Mouse (Mus musculus) T-helper 1 cell (primary cell): ENCODE data around the gene Manba.
"Not testable (repeated sequence)": the region's sequence is repeated elsewhere in the genome, so short reads cannot be mapped to it uniquely, and the experiment has no call there.

Experiments used
- in situ Hi-C: fragments of 300-600 bp; cut with MboI, MseI; formaldehyde crosslinking; loops from one replicate; pipeline ENCODE4 v1.15.1; 2025; ENCODE audit warnings: high pct_unique_total_duplicates

Manba gene

DNA sequence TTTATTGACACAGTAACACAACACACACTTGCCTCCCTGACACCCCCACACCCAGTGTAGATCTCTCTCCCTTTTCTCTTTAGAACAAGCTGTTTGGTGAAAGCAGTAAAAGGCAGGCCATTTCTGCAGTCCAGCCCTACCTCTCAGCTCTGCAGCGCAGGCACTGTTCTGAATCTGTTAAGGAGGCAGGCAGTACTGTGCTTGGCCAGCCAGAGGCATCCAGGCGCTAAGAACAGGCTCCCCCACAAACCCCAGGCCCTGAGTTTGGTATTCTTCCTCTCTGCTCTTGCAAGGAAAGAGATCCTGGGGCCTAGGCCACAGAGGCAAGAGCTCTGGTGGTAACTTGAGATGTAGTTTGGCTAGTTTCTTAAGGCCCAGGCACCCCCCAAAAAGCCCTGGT lies 39.5 kb downstream of the Manba start:
- in situ Hi-C loops, result not testable (repeated sequence)

DNA sequence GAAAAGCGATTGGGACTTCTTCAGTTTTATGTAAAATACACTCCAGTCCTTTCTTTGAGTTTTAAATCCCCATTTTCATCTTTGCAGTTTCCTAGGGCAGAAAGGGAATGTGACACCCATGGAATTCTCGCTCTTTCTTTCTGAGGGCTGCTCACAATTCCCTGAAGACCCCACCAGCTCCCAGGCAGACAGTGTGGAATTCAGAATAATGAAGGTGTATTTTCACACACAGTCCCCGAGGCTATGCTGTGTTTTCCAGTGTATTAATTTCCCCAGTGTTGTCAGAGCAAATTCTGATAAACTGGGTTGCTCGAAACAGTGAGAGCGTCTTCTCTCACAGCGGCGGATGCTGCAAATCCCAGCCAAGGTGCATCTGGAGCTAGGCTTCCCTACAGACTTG lies 44.3 kb downstream of the Manba start:
- in situ Hi-C loops, result no loop called here

DNA sequence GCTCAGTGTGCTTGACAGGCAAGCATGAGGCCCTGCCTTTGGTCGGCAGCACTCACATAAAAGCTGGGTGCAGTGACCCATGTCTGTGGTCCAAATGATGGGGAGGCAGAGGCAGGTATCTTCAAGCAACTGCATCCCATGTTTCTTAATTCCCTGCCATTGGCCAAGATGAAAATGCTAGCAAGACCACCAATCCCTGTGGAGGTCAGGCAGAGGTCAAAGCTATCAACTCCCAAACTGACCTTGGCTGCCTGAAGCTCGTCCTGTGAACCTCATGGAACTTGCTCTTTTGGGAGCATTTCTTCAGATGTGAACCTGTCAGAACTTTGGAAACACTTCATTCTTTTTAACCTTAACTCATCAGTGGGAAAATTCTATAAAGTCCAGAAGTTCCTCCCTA lies 46.4 kb downstream of the Manba start:
- in situ Hi-C loops, result no loop called here

DNA sequence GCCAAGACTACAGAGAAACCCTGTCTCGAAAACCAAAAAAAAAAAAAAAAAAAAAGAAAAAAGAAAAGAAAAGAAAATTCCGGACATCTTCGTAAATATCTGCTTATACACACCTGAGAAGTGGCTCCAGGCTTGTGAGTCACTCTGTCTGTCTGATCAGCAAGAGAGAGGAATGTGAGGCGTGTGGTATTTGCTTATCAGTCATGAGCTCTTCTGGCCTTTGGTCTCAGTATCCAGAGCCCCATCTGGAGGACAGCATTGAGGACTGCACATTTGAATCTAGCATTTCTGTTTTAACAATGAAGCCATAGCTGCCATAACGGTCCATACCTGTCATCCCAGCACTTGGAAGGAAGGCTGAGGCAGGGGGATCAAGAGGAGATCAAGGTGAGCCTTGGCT lies 48.7 kb downstream of the Manba start:
- in situ Hi-C loops, result no loop called here

DNA sequence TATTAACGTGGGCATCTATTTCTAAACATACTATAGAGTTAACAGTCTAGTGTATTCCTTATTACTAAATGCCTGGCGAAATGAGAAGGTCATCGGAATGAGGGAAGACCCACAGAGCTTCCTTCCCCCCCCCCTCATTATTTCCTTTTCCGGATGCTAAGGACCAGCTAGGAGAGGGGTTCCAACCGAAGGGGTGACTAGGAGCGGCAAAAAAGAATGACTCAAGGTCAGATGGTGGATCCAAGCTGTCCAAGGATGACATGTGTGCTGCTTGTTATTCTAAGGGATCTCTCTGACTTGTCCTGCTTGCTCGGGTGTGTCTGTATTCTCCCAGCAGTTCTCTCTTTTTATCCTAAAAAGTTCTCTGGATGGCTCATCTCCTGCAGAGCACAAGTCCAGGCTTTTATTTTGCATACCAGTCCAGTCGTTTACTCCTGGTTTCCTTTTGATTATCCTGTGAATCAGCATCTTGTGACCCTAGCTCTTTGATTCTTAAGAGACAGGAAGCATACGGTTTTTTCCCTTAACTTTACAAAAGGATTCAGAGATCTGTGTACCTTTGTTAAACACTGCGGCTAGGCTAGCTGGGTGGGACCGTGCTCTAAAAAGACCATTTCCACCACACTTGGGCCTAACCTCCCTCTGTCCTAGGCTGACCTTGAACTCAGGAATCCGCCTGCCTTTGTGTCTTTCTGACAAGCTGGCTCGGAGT lies 61.0 kb downstream of the Manba start:
- in situ Hi-C loops, result no loop called here

DNA sequence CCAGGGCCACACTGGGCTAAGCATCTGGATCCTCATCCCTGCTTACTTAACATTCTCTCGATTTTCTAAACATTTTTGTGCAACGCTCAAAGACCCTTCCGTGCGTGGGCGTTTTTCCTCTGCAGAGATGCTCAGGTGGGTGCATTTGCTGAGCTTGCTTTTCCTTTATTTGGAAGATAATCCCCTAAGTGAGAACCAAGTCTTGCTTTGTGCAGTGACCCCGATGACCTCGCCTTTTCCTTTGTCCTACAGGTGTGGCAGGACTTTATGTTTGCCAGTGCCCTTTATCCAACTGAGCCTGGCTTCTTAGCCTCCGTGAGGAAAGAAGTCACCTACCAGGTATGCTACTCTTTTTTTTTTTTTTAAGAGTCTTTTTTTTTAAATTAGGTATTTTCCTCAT lies 61.9 kb downstream of the Manba start:
- in situ Hi-C loops, result no loop called here

DNA sequence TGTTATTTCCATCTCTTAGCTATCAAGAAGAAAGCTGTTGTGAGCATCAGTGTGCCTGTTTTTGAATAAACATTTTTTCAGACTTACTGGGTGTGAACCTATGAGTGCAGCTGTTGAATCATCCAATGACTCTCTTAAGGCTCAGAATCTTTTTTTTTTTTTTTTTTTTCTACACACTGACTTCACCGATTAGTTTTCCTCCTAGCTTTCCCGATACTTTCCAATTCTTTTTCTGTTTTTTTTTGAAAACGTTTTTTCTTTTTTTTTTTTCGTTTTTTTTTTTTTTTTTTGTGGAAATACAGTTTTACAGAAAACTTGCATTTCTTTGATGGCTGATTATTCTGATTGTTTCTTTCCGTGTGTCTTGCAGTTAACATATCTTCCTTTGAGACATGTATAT lies 67.5 kb downstream of the Manba start:
- in situ Hi-C loops, result loop anchor here (25.0 kb wide), 1 partner anchor 709 kb away; no protein-coding TSS in a partner anchor

DNA sequence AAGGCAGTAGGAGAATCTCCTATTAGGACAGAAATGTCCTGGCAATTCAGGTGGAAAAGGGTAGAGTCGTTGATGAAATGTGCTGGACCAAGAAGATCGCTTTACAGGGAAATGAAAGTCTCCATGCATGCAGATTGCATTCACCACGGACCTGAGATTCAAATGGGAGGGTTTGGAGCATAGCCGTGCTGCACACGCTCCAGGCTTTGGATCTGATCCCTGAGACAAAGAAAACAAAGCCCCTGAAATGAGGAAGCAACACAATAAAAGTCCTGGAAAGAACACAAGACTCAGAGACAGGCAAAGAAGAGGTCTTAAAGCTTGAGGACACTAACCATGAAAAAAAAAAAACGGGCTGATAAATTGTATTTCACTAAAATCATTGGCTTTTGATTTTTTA lies 69.8 kb downstream of the Manba start:
- in situ Hi-C loops, result loop anchor here (25.0 kb wide), 1 partner anchor 707 kb away; no protein-coding TSS in a partner anchor

DNA sequence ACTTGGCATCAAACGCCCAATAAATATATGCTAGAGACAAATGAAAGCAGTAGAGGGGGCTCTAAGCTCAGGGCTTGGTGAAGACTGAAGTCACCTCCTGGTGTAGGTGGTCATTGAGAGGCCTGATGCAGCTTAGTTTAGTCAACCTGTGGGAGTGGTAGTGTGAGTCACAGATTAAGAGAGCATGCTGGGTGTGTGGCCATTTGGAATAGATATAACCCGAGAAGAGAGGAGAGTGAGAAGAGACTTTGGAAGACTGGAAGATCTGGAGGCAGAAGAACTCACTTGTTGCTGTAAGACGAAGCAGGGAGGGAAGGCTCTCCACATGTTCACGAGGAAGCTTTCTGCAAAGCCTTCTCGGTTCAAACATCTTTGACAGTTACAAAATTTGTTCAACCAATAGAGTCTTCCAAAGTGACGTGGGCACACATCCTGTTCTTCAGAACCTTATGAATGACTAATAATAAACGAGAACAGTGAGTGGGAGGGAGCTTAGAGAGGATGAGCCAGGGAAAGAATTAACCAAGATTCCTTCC lies 70.7 kb downstream of the Manba start:
- in situ Hi-C loops, result loop anchor here (25.0 kb wide), 1 partner anchor 706 kb away; no protein-coding TSS in a partner anchor

DNA sequence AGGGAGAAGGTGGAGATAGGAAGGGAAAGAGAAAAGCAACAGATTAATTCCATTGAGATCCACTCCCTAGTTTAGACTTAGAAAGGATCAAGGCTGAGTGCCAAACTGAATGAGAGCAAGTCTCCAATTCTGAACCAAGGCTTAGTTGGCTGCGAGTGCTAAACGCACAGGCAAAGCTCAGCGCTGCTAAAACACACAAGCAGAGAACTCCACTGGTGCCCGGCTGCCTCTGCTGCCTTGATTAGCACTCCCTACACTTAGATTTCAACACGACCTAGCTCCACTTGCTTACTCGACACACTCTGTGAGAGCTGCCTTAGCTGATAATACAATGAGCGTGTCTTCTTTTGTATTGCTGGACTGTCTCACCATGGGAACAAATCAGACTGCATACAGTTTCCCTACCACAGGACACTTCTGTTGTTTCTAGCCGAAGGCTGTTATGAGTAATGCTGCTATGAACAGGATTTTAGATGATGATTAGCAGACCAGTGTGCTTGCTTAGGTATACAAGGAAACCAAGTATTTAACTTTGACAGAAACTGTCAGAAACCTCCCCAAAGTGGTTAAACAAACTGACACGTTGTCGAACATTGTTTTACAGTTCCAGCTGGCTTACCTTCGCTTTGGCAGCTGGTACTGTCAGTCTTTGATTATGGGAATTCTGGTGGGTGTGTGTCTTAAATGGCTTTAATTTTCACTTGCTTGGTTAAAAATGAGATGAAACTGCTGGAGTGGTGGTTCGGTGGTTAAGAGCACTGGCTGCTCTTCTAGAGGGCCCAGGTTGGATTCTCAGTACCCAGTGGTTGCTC lies 71.6 kb downstream of the Manba start:
- in situ Hi-C loops, result loop anchor here (25.0 kb wide), 1 partner anchor 705 kb away; no protein-coding TSS in a partner anchor

DNA sequence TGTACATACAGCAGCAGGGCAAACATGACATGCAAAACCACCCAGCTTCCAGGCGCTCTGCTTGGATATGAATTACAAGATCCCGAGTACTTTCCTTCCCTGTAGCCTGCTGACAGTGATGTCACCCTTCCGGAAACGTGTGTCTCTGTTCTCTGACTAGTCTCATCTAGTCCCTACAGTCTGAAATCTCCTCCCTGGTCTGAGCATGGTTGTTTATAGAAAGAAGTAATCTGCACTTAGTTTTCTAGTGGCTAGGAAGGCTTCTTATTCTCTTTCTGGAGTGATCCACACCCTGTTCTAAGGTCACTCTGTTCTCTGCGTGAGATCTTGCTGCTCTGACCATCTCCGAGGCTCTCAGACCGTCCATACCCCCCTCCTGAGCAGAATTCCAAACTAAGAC lies 76.6 kb downstream of the Manba start:
- in situ Hi-C loops, result loop anchor here (25.0 kb wide), 1 partner anchor 700 kb away; no protein-coding TSS in a partner anchor

DNA sequence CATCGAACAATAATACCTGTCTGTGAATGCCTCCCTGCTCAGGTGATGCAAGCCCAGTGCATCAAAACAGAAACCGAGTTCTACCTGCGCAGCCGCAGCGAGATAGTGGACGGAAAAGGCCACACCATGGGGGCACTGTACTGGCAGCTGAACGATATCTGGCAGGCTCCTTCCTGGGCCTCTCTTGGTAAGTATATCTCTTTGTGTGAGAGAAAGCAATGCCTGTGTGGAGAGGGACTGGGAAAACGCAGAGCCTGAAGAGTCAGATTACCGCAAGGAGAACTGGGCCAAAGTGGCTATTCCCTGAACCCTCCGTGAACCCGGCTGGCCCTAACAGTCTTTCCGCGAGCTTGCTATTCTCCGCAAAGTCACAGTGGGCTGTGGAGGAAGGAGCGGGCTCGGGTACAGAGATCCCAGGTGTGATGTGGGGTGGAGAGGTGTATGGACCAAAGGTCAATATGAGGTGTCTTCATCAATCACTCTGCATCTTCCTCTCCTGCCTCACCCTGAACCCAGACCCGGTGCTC lies 77.8 kb downstream of the Manba start:
- in situ Hi-C loops, result loop anchor here (25.0 kb wide), 1 partner anchor 699 kb away; no protein-coding TSS in a partner anchor

DNA sequence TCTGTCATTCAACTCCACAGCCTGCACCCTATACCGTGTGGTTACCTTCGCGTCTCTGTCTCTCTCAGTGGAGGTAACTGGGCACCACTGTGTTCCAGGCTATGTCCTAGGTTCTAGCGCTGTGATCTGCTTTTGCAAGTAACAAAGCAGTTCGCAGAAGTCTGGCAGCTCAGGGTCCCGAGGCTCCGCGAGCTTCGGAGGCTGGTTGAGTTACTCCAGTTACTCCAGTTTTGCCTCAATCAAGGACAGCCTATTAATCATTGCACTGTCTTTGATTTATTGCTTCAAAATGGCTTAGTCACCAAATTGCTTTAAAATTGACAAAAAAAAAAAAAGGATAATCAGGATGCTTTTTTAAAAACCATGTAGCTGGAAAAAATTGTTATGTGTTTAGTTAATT lies 79.3 kb downstream of the Manba start:
- in situ Hi-C loops, result loop anchor here (25.0 kb wide), 1 partner anchor 698 kb away; no protein-coding TSS in a partner anchor

DNA sequence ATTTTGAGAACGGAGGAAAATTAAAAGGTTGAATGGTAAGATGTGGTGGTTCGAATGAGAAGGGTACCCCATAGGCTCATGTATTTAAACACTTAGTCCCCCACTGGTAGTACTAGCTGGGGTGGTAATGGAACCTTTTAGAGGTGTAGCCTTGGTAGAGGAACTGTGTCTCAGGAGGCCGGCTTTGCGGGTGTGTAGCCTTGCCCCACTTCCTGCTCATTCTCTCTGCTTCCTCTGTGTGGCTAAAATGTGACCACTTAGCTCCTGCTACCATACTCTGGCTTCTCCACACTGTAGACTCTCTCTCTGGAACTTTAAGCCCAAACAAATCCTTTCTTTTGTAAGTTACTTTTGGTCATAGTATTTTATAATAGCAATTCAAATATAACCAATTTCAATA lies 79.9 kb downstream of the Manba start:
- in situ Hi-C loops, result loop anchor here (25.0 kb wide), 1 partner anchor 697 kb away; no protein-coding TSS in a partner anchor

DNA sequence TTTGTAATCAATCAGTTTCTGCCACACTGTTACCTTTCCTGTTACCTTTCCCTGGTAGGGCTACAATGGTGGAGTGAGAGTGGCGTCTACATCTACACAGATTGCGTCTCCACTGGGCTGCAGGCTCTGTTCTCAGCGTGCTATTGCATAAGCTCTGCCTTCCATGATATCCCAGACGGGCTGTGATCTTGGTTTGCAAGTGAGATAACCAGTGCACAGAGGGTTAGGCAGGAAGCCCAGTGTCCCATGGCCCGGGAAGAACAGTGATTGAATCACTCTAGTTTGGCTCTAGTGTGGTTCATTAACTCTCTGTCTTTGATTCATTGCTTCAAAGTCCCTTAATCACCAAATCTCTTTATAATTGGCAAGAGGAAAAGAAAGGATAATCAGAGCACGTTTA lies 82.5 kb downstream of the Manba start:
- in situ Hi-C loops, result loop anchor here (25.0 kb wide), 1 partner anchor 694 kb away; no protein-coding TSS in a partner anchor

DNA sequence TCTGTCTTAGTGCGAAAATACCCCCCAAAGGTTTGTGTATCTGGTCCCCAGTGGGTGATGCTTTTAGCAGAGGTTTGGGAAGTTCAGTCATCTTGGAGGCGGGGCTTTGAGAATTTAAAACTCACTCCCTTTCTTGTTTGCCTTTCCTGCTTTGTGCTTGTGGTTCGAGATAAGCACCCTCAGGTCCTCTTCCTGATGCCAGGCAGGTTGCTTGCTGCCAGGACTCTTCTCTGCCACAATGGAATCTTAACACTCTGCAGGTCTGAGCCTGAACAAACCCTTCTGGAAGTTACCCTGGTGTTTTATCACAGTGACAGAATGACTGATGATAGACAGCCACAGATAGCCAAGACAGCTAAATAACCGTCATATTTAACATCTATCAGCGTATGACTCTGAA lies 83.2 kb downstream of the Manba start:
- in situ Hi-C loops, result loop anchor here (25.0 kb wide), 1 partner anchor 694 kb away; no protein-coding TSS in a partner anchor

DNA sequence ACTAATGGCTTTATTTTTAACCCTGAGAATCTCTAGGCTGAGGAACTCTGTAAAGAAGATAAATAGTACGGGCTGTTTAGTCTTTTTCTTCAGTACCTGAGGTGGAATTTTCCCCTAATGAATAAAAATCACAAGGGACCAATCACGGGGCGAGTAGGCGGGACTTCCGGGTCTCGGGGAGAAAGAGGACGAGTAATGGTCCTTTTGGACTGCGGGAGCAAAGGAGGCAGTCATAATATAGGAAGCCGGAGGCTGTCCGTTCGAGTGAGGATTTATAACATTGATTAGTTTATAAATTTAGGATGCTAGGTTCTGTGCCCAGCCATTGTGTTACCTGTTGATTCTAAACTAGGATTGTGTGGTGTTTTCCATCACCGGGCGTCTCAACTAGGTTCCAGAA lies 86.1 kb downstream of the Manba start:
- in situ Hi-C loops, result loop anchor here (25.0 kb wide), 1 partner anchor 691 kb away; no protein-coding TSS in a partner anchor

DNA sequence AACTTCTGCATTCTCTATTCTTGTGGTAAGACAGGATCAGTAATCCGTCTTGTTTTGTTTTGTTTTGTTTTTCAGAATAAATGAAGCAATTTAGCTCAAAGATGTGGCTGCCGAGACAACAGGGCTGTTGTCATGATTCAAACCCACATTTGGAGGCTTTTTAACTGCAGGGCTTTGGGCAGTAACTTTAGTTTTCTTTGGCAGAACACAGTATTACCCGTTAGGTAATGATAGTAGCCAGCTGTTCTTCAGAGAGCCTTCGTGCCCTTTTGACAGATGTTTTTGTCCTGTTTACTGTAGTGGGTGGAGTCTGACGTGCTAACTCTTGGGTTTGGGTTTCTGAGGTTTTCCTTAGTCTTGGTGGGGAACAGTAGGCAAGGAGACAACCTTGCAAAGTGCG lies 87.6 kb downstream of the Manba start:
- in situ Hi-C loops, result loop anchor here (25.0 kb wide), 1 partner anchor 689 kb away; no protein-coding TSS in a partner anchor

DNA sequence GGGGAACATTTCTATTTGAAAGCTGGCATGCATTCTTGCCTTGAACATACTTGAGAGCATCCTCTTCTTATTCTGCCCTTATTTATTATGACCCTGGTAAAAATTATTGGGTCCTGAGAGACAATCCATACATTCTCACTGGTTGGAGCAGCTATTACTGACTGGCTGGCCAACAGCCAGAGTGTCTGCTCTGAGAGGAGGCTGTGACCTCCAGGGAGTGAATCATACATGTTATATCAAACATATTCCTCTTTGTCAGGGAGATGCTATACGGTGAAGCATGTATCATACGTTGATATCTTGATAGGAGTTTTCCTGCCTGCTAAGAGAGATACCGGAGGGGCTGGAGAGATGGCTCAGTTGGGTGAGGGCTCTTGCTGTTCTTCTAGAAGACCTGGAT lies 89.7 kb downstream of the Manba start:
- in situ Hi-C loops, result no loop called here

DNA sequence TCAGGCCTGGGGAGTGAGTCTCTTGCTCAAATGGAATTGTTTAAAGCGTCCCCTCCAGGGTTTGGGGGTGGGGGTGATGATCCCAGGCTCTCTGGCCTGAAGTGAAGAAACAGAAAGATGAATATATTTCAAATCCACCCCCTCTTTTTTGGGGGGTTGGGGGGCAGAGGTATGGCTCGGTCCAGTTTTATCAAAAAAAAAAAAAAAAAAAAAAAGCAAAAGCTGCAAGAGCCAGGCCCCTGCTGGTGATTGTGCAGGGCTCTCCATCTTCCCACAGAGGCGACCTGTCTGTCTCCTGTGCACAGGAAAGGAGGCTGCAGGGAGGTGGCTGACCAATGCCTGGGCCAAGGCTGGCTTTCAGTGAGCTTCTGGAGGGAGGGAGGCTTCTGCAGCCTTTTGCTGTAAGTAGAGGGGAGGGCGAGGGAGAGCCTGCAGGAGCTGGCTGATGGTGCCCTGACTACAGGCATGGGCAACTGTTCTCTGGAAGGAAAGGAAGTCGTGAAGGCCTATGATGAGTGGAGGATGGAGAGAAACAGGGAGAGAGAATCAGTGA lies 93.3 kb downstream of the Manba start:
- in situ Hi-C loops, result no loop called here

DNA sequence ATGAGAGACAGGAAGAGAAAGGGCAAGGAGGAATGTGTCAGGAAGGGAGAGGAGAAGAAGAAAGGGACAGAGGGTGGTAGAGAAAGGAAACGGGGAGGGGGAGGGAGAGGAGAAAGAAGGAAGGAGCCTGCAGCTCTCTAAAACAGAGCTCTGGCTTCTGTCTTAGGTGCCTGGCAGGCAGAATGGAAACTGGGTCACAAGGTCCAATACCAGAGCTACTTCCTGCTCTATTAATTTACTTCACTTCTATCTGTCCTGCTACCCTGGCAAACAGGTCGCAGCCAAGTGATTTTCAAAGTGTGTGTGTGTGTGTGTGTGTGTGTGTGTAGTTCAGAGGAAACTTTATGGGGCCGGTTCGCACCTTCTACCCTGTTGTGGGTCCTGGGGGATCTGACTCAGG lies 93.8 kb downstream of the Manba start:
- in situ Hi-C loops, result no loop called here
